Mouse (Mus musculus): Measurements from ENCODE around the gene Gm3336. TPM values are rescaled to one million over a fixed set of nuclear protein-coding genes. Genes with fewer than 3 reads are reported as not detected.

Gm3336 gene
- polyA plus RNA-seq, 2 experiments = 0.04 to 0.11 TPM

DNA sequence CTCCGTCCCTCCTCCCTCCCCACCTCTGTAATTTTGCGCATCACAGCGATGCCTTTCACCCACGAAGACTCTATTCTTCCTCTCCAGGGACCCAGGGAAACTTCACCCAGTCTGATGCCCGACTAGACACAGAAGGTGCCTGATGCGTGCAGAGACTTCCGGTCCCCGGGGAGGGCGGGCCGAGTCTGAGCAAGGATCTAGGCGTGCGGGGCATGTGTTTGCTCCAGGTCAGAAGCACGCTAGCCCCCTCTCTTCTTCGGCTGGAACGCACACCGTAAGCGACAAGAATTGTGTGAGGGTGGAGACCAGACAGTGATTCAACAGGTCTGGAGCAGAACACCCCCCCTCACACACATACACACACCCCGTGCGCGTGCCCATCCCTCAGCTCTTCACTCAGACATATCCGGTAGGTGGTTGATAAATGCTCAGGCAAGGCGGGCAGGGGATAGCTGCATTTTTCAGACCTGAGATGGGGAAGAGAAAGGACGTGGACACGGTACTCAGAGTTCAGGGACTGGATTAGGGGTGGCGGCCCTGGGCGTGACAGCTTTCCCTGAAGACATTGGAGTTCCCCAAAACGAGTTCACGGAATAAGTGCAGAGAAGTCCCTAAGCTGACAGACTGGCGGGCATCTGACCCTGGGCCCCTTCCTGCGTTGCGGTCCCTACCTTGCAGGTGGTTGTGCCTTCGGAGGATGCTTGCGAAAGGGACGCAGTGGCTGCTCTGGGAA is 47.7 kb downstream of the Gm3336 start:
- Histone ChIP-seq H3K4me3 (ENCODE audit: insufficient read depth in 1 of 2, low read depth in 2 of 2, low read length in 2 of 2) (peak overlapping the region; percentile 72 to 77), H3K36me3 (replicated peaks; ENCODE audit: control insufficient read depth, insufficient read depth, low read depth) (no peaks in the 10 kb centered on the region; the same call in 1 of the 2 replicates), H3K27ac (peak overlapping the region; percentile 79), H3K4me2 (ENCODE audit: low read depth) (peak overlapping the region; percentile 99), H3K4me1 (replicated peaks; ENCODE audit: control insufficient read depth in 2 of 2, insufficient read depth in 2 of 2, low read length in 1 of 2) (peaks cover 61 to 67% of the 10 kb centered on the region in 2 experiments), H3K9ac (replicated peaks) (peak overlapping the region; percentile 77), H3K27me3 (ENCODE audit: control insufficient read depth, insufficient read depth, low read length) (no peaks in the 10 kb centered on the region), H3K9me3 (ENCODE audit: control insufficient read depth, low read length) (no peaks in the 10 kb centered on the region)
- DNase-seq (ENCODE audit: low read depth in 3 of 3, low spot score in 3 of 3) (no peak), ATAC-seq (ENCODE audit: insufficient read depth) (no peak)
- WGBS (ENCODE audit: insufficient replicate concordance) = 2% methylated on average over 34 of the region's 34 CpGs
- TF ChIP-seq EP300 (IDR thresholded peaks at IDR 0.05; ENCODE audit: low read depth) = no peak
- no peak for TF ChIP-seq CTCF (IDR thresholded peaks at IDR 0.05; ENCODE audit: low read depth)

DNA sequence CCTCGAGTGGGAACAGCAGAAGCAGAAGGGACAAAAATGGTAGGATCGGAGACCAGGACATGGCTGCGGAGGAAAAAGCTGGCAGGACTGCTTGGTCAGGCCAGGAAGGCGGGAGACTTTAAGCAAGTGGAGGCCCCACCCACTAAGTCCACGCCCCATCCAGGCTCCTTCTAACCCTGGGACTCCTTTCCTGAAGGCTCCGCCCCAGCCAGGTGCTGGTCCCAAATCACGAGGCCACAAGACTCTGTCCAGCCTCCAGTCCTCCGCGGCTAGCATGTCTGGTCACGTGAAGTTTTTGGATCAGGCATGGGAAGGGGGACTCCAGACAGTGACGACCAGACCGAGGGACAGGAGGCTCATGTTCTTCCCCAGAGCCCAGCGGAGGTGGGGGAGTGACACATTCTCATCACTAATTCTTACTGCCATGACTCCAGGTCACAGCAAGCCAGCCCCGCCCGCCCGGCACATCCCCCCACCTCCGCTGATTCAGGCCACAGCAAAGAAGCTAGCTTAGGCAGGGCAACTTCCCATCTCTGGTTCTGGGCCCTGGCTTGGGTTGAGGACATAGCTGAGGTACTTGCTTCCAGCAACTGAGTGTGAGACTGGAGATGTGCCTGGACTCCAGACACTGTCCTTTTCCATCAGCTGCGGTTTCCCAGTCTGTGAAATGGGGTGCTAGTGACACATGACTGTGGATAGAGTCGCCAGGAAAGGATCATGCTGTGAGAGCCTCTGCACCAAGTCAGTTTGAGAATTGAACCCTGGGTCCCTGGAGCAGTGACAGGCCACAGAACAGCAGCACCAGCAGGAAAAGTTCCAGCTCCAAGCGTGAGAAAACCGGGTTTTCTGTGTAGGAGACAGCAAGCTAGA is 48.5 kb downstream of the Gm3336 start:
- no peak for TF ChIP-seq EP300 (IDR thresholded peaks at IDR 0.05; ENCODE audit: low read depth)
- TF ChIP-seq CTCF (IDR thresholded peaks at IDR 0.05; ENCODE audit: low read depth) = no peak
- ATAC-seq (ENCODE audit: insufficient read depth) (peak; percentile 34; the same call in 1 of the 2 replicates), DNase-seq (ENCODE audit: low read depth in 3 of 3, low spot score in 3 of 3) (peak in 2 of 3 experiments; percentile 69 to 82)
- Histone ChIP-seq H3K27ac (peak overlapping the region; percentile 79), H3K4me3 (ENCODE audit: insufficient read depth in 1 of 2, low read depth in 2 of 2, low read length in 2 of 2) (peak overlapping the region; percentile 72 to 77), H3K9me3 (ENCODE audit: control insufficient read depth, low read length) (no peaks in the 10 kb centered on the region), H3K4me1 (replicated peaks; ENCODE audit: control insufficient read depth in 2 of 2, insufficient read depth in 2 of 2, low read length in 1 of 2) (peaks cover 54 to 60% of the 10 kb centered on the region in 2 experiments), H3K9ac (replicated peaks) (peak overlapping the region; percentile 77), H3K4me2 (ENCODE audit: low read depth) (peak overlapping the region; percentile 99), H3K36me3 (replicated peaks; ENCODE audit: control insufficient read depth, insufficient read depth, low read depth) (no peaks in the 10 kb centered on the region; the same call in 1 of the 2 replicates), H3K27me3 (ENCODE audit: control insufficient read depth, insufficient read depth, low read length) (no peaks in the 10 kb centered on the region)
- whole genome bisulfite sequencing (ENCODE audit: insufficient replicate concordance) = 13% methylated on average over 21 of the region's 21 CpGs

- ATAC-seq (ENCODE audit: insufficient read depth) (no peak), DNase-seq (ENCODE audit: low read depth in 3 of 3, low spot score in 3 of 3) (no peak)
- Histone ChIP-seq H3K4me1 (replicated peaks; ENCODE audit: control insufficient read depth in 2 of 2, insufficient read depth in 2 of 2, low read length in 1 of 2) (peaks cover 47 to 53% of the 10 kb centered on the region in 2 experiments), H3K9ac (replicated peaks) (no peak overlapping the region), H3K9me3 (ENCODE audit: control insufficient read depth, low read length) (no peaks in the 10 kb centered on the region), H3K27me3 (ENCODE audit: control insufficient read depth, insufficient read depth, low read length) (no peaks in the 10 kb centered on the region), H3K36me3 (replicated peaks; ENCODE audit: control insufficient read depth, insufficient read depth, low read depth) (no peaks in the 10 kb centered on the region; the same call in 1 of the 2 replicates), H3K27ac (no peak overlapping the region), H3K4me2 (ENCODE audit: low read depth) (no peak overlapping the region), H3K4me3 (ENCODE audit: insufficient read depth in 1 of 2, low read depth in 2 of 2, low read length in 2 of 2) (no peak overlapping the region)
- TF ChIP-seq EP300 (IDR thresholded peaks at IDR 0.05; ENCODE audit: low read depth) = no peak
- no peak for TF ChIP-seq CTCF (IDR thresholded peaks at IDR 0.05; ENCODE audit: low read depth)
- 81% methylated on average over 6 of the region's 6 CpGs for WGBS (ENCODE audit: insufficient replicate concordance)
These were observed 49.2 kb downstream of the Gm3336 start for GRCm38 (mm10) chr8:70767503-70767902.

GRCm38 (mm10) chr8:70768231-70768776 is 50.0 kb downstream of the Gm3336 start:
- H3K4me3 ChIP-seq (ENCODE audit: insufficient read depth in 1 of 2, low read depth in 2 of 2, low read length in 2 of 2) = no peak overlapping the region
- H3K9ac ChIP-seq (replicated peaks) = no peak overlapping the region
- H3K9me3 ChIP-seq (ENCODE audit: control insufficient read depth, low read length) = no peaks in the 10 kb centered on the region
- TF ChIP-seq EP300 (IDR thresholded peaks at IDR 0.05; ENCODE audit: low read depth) (no peak), CTCF (IDR thresholded peaks at IDR 0.05; ENCODE audit: low read depth) (no peak)
- ATAC-seq (ENCODE audit: insufficient read depth) (no peak), DNase-seq (ENCODE audit: low read depth in 3 of 3, low spot score in 3 of 3) (no peak)
- H3K4me2 ChIP-seq (ENCODE audit: low read depth) = no peak overlapping the region
- no peak overlapping the region for H3K27ac ChIP-seq
- H3K27me3 ChIP-seq (ENCODE audit: control insufficient read depth, insufficient read depth, low read length) = no peaks in the 10 kb centered on the region
- WGBS (ENCODE audit: insufficient replicate concordance) = 84% methylated on average over 32 of the region's 32 CpGs
- H3K36me3 ChIP-seq (replicated peaks; ENCODE audit: control insufficient read depth, insufficient read depth, low read depth) = no peaks in the 10 kb centered on the region; the same call in 1 of the 2 replicates
- H3K4me1 ChIP-seq (replicated peaks; ENCODE audit: control insufficient read depth in 2 of 2, insufficient read depth in 2 of 2, low read length in 1 of 2) = peaks cover 39 to 47% of the 10 kb centered on the region in 2 experiments
